Mouse (Mus musculus) cerebellum, adult (tissue): ENCODE measurements around the gene Ino80d.

ENCODE experiments used
- ATAC-seq: cut with Nextera tagmentation; 2 replicates; pipeline ENCODE4 v1.9.2; 2017; ENCODE audit warnings: mild to moderate bottlenecking, moderate library complexity, mixed read lengths; ENCODE audit not compliant: insufficient number of reproducible peaks, low FRiP score, low TSS enrichment

The Ino80d gene

DNA sequence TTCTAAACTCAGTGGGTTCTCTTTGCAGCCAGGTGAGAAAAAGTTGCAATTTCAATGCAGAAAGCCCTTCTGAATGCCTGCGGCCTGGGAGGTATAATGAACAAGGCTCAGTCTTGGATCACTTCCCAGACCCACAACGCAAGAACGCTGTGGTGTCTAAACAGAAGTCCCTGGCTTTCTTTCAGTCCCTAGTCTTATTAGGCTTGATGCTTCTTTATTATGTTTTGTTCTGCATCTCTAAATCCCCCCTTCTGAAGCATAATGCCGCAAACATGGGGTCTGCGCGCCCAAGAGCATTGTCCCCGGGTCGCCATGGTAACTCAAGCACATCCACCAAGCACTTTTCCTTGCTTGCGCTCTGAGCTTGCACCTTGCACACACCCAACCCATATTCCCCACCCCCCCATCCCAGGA lies 180.4 kb downstream of the Ino80d start:
- ATAC-seq, result no peak

GRCm38 (mm10) chr1:62933288-62934099 lies 181.0 kb downstream of the Ino80d start:
- ATAC-seq, result no peak

GRCm38 (mm10) chr1:62929477-62929876 lies 185.0 kb downstream of the Ino80d start:
- peak; percentile 49; the same call in 1 of the 2 replicates for ATAC-seq

- no peak for ATAC-seq
Measured at GRCm38 (mm10) chr1:62919219-62919618, 195.2 kb downstream of the Ino80d start.

DNA sequence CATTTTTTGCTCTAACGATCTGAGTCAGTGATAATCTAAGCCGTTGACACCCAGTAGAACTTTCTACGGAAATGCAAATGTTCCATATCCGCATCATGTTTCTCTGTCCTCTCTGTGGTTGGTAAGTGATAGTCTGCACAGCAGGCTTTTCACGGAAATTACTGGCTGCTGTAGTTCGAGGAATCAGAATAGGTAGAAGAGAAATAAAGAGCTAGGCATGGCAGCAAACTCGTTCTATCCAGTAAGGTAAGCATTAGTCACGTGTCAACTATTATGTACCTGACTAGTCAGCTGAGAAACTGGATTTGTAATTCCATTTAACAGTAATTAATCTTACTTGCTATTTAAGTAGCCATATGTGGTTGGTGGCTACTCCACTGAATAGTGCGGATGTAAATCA lies 197.9 kb downstream of the Ino80d start:
- ATAC-seq, result no peak

DNA sequence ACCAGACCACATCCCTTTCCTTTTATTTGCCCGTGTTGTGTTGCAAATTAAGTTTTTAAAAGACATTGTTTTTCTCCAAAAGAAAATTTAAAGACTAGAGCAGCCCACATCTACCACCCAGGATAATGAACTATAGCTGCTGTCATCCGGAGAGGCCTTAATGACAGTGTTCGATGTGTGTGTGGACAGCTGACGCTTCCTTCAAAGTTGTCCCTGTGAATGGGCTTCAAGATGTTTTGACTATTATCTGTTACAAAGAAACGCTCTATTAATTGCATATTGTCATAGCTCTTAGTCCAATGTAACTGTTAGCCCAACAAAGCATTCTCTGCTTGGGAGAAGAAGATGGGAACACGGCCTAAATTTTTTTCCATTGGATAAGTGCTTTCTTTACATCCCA lies 200.0 kb downstream of the Ino80d start:
- no peak for ATAC-seq

GRCm38 (mm10) chr1:62911426-62911825 lies 203.0 kb downstream of the Ino80d start:
- ATAC-seq, result no peak

DNA sequence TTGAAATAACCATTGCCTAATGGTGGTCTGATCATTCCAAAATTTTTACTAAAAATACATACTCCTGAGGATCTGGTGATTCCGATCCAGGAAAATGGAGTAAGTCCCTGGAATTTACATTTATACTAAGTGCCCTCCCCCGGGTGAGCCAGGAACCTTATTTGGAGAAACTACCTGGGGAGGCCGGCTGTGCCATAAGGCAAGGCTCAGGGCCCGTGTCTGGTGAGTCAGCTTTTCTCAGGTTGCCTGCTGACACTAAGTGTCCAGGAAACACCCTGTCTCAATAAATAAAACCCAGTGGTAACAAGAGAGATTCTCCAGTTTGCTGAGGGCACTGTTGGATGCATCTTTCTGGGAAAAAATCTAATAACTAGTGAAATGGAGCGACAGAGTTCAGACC lies 205.3 kb downstream of the Ino80d start:
- ATAC-seq, result 0 out of 2 replicates have a peak, but pooled peaks have one; percentile 26

- ATAC-seq, result 0 out of 2 replicates have a peak, but pooled peaks have one; percentile 51
Measured at GRCm38 (mm10) chr1:62908508-62908907, 206.0 kb downstream of the Ino80d start.
